Comparison of ENCODE assay signal across 18 mouse cellular contexts in genomic region chr9:87721793-87722192, GRCm38 (mm10). TPM values are rescaled to one million over a fixed set of nuclear protein-coding genes. Genes with fewer than 3 reads are reported as not detected.
DNase-seq lines count a peak whose midpoint lies in the region; ATAC-seq and TF ChIP-seq lines count a peak whose summit lies in the region.
"Had no signal": no experiment of that assay in that cellular context is flagged by ENCODE, and none has a peak within 500 bp of the region (broad histone marks: within the 10 kb centered on the region; RNA-seq: fewer than 3 reads in every experiment).

No protein-coding gene starts in this region.

- H3K4me1 ChIP-seq in heart, embryonic 11.5 days (ENCODE audit: control insufficient read depth, insufficient read depth, low read length), result peaks cover 6% of the 10 kb centered on the region; the same call in 1 of the 2 replicates
- H3K4me1 ChIP-seq in intestine, postnatal 0 days (replicated peaks; ENCODE audit: control insufficient read depth, insufficient read depth, low read length), result no peaks in the 10 kb centered on the region
- no peaks in the 10 kb centered on the region for H3K4me1 ChIP-seq in intestine, embryonic 15.5 days (replicated peaks)
- H3K4me1 ChIP-seq in limb, embryonic 13.5 days, result peaks cover 23% of the 10 kb centered on the region
- no peaks in the 10 kb centered on the region for H3K4me1 ChIP-seq in forebrain, embryonic 14.5 days (ENCODE audit: control insufficient read depth, insufficient read depth, low read length)
- H3K4me1 ChIP-seq: embryonic facial prominence, embryonic 13.5 days; forebrain, embryonic 13.5 days; megakaryocyte, embryonic 14.5 days had no signal

- H3K36me3 ChIP-seq in heart, embryonic 11.5 days (ENCODE audit: control insufficient read depth, insufficient read depth, low read length), result no peaks in the 10 kb centered on the region
- no peaks in the 10 kb centered on the region for H3K36me3 ChIP-seq in intestine, postnatal 0 days (ENCODE audit: control insufficient read depth, insufficient read depth)
- no peaks in the 10 kb centered on the region for H3K36me3 ChIP-seq in intestine, embryonic 15.5 days
- H3K36me3 ChIP-seq in limb, embryonic 13.5 days, result peaks cover 34% of the 10 kb centered on the region
- H3K36me3 ChIP-seq in forebrain, embryonic 14.5 days (ENCODE audit: control insufficient read depth, insufficient read depth, low read length), result no peaks in the 10 kb centered on the region
- H3K36me3 ChIP-seq: embryonic facial prominence, embryonic 13.5 days; G1E had no signal

- no peak overlapping the region for H3K27ac ChIP-seq in heart, embryonic 11.5 days (ENCODE audit: low read depth, low read length)
- H3K27ac ChIP-seq in intestine, postnatal 0 days (ENCODE audit: low read depth, low read length), result no peak overlapping the region
- no peak overlapping the region for H3K27ac ChIP-seq in intestine, embryonic 15.5 days
- H3K27ac ChIP-seq in limb, embryonic 13.5 days, result 0 out of 2 replicates have a peak overlapping the region, but pooled peaks have one; percentile 15
- no peak overlapping the region for H3K27ac ChIP-seq in forebrain, embryonic 14.5 days (ENCODE audit: low read depth, low read length)
- H3K27ac ChIP-seq: embryonic facial prominence, embryonic 13.5 days; forebrain, embryonic 13.5 days; limb, embryonic 15.5 days had no signal

- intact Hi-C loops in heart, postnatal 14 days (cut with DNase I), result no loop called here

- WGBS in heart, embryonic 11.5 days (ENCODE audit: insufficient replicate concordance), result 32% methylated on average over 2 of the region's 2 CpGs
- WGBS in intestine, postnatal 0 days, result 64% methylated on average over 2 of the region's 2 CpGs
- 51% methylated on average over 2 of the region's 2 CpGs for WGBS in intestine, embryonic 15.5 days
- WGBS in limb, embryonic 13.5 days, result 46% methylated on average over 2 of the region's 2 CpGs
- WGBS in forebrain, embryonic 14.5 days, result 33% methylated on average over 2 of the region's 2 CpGs

- H3K9ac ChIP-seq in heart, embryonic 11.5 days (ENCODE audit: low read depth, low read length), result no peak overlapping the region
- H3K9ac ChIP-seq in intestine, postnatal 0 days (ENCODE audit: low read depth, low read length), result no peak overlapping the region
- H3K9ac ChIP-seq in intestine, embryonic 15.5 days, result no peak overlapping the region
- no peak overlapping the region for H3K9ac ChIP-seq in limb, embryonic 13.5 days
- no peak overlapping the region for H3K9ac ChIP-seq in forebrain, embryonic 14.5 days (ENCODE audit: low read length)
- H3K9ac ChIP-seq: embryonic facial prominence, embryonic 13.5 days; forebrain, embryonic 13.5 days; limb, embryonic 15.5 days had no signal

- H3K4me3 ChIP-seq in heart, embryonic 11.5 days (ENCODE audit: low read depth, low read length), result no peak overlapping the region
- no peak overlapping the region for H3K4me3 ChIP-seq in intestine, postnatal 0 days (ENCODE audit: low read depth, low read length)
- H3K4me3 ChIP-seq in intestine, embryonic 15.5 days (replicated peaks), result no peak overlapping the region
- no peak overlapping the region for H3K4me3 ChIP-seq in limb, embryonic 13.5 days
- H3K4me3 ChIP-seq in forebrain, embryonic 14.5 days (ENCODE audit: low read depth, low read length), result no peak overlapping the region
- H3K4me3 ChIP-seq: embryonic facial prominence, embryonic 13.5 days; forebrain, embryonic 13.5 days; limb, embryonic 15.5 days; megakaryocyte, embryonic 14.5 days had no signal

- no peak for DNase-seq in heart, postnatal 14 days
- peak; percentile 57 for DNase-seq in embryo, embryonic 10 days (ENCODE audit: low spot score)
- DNase-seq in frontal cortex, postnatal 36 days (ENCODE audit: low spot score in 2 of 2), result no peak
- no peak for DNase-seq in forebrain, embryonic 14.5 days (ENCODE audit: low spot score)
- DNase-seq: adrenal gland, adult 8-10 months; cerebellum, adult 8-10 months; gastrocnemius, postnatal 10 days; kidney, postnatal 25 days; lung, adult 2 months had no signal

- TF ChIP-seq CTCF in intestine, postnatal 0 days (IDR thresholded peaks at IDR 0.05; ENCODE audit: low read depth), result peak; percentile 55

- ATAC-seq in heart, embryonic 11.5 days (replicated peaks; ENCODE audit: insufficient number of reproducible peaks, low FRiP score, low TSS enrichment), result peak; percentile 55; the same call in 1 of the 2 replicates
- no peak for ATAC-seq in intestine, postnatal 0 days
- no peak for ATAC-seq in intestine, embryonic 15.5 days
- no peak for ATAC-seq in limb, embryonic 13.5 days (ENCODE audit: low FRiP score, low read depth)
- ATAC-seq in forebrain, embryonic 14.5 days, result no peak
- ATAC-seq: forebrain, embryonic 13.5 days had no signal

- peak overlapping the region; percentile 38 for H3K4me2 ChIP-seq in heart, embryonic 11.5 days
- H3K4me2 ChIP-seq in intestine, postnatal 0 days (replicated peaks; ENCODE audit: low read depth), result no peak overlapping the region
- no peak overlapping the region for H3K4me2 ChIP-seq in intestine, embryonic 15.5 days (replicated peaks)
- H3K4me2 ChIP-seq in limb, embryonic 13.5 days (replicated peaks), result peak overlapping the region; percentile 28; the same call in 1 of the 2 replicates
- no peak overlapping the region for H3K4me2 ChIP-seq in forebrain, embryonic 14.5 days (ENCODE audit: low read length)
- H3K4me2 ChIP-seq: embryonic facial prominence, embryonic 13.5 days; forebrain, embryonic 13.5 days; limb, embryonic 15.5 days had no signal

- 0 out of 2 replicates have a peak, but pooled peaks cover 2% of the 10 kb centered on the region for H3K27me3 ChIP-seq in heart, embryonic 11.5 days (ENCODE audit: control insufficient read depth, insufficient read depth, low read length)
- H3K27me3 ChIP-seq in intestine, postnatal 0 days (replicated peaks; ENCODE audit: control insufficient read depth, insufficient read depth, low read length), result peaks cover 32% of the 10 kb centered on the region
- H3K27me3 ChIP-seq in intestine, embryonic 15.5 days (replicated peaks), result peaks cover 12% of the 10 kb centered on the region
- H3K27me3 ChIP-seq in limb, embryonic 13.5 days, result peaks cover 17% of the 10 kb centered on the region
- H3K27me3 ChIP-seq in forebrain, embryonic 14.5 days (replicated peaks; ENCODE audit: control insufficient read depth, insufficient read depth, low read length), result peaks cover 36% of the 10 kb centered on the region

- no peaks in the 10 kb centered on the region for H3K9me3 ChIP-seq in heart, embryonic 11.5 days (replicated peaks; ENCODE audit: control insufficient read depth, low read length)
- no peaks in the 10 kb centered on the region for H3K9me3 ChIP-seq in intestine, postnatal 0 days (ENCODE audit: control insufficient read depth)
- H3K9me3 ChIP-seq in intestine, embryonic 15.5 days, result no peaks in the 10 kb centered on the region
- no peaks in the 10 kb centered on the region for H3K9me3 ChIP-seq in limb, embryonic 13.5 days
- H3K9me3 ChIP-seq in forebrain, embryonic 14.5 days (replicated peaks; ENCODE audit: control insufficient read depth, low read length), result no peaks in the 10 kb centered on the region
- H3K9me3 ChIP-seq: embryonic facial prominence, embryonic 13.5 days; forebrain, embryonic 13.5 days; limb, embryonic 15.5 days; megakaryocyte, embryonic 14.5 days had no signal

RNA-seq across cellular contexts. Expression of gene Tbx18, which starts 9.3 kb away (rescaled TPM):
- 15.9 and 16.7 TPM in 2 replicates for polyA plus RNA-seq in heart, embryonic 11.5 days (2014; fragmentation: Nextera tagmentation; extraction: Ambion mirVana)
- total RNA-seq in heart, postnatal 14 days (2021), result 1 to 10 TPM; 5.1 to 7.8 TPM
- polyA plus RNA-seq in intestine, postnatal 0 days (2015; fragmentation: Nextera tagmentation; extraction: Ambion mirVana), result 0.09 and 0.10 TPM in 2 replicates
- 0.36 and 0.38 TPM in 2 replicates for polyA plus RNA-seq in intestine, embryonic 15.5 days (2015; fragmentation: Nextera tagmentation; extraction: Ambion mirVana)
- 21.0 and 23.3 TPM in 2 replicates for polyA plus RNA-seq in limb, embryonic 13.5 days (2015; fragmentation: Nextera tagmentation; extraction: Ambion mirVana)
- polyA plus RNA-seq in forebrain, embryonic 14.5 days (2014; fragmentation: Nextera tagmentation; extraction: Ambion mirVana), result 2.6 and 2.7 TPM in 2 replicates
- total RNA-seq: G1E had no signal
- polyA plus RNA-seq: G1E had no signal

Comparison
In these comparisons a context has a peak if more than half of its experiments do, and no peak if none do; other contexts are left out.
1. H3K4me2 ChIP-seq: peak in heart, embryonic 11.5 days (single experiment) and limb, embryonic 13.5 days (single experiment); none in intestine, postnatal 0 days (single experiment), intestine, embryonic 15.5 days (single experiment) and forebrain, embryonic 14.5 days (single experiment).